Mouse (Mus musculus): ENCODE measurements around the gene Lamtor4. TPM values are rescaled to one million over a fixed set of nuclear protein-coding genes. Genes with fewer than 3 reads are reported as not detected.

Lamtor4 gene
- polyA plus RNA-seq, 1 experiment from 2014 or later, result 56.7 TPM

DNA sequence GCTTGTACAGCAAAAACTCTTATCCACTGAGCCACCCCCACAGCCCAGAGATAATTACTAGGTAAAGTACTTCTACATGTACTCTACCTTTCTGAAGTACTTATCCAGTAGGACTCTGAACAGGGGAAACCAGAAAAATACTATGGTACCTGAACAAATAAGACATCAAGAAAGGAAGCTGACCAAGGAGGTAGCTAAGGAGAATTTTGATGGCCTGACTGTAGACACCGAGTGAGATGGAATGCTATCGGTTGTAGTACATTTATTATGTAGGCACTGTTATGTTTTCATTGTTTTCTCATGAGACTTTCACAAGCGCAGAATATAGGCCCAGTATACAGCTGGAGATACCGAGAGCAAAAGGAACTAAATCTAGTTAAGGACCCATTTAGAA lies 2.3 kb downstream of the Lamtor4 start:
- H3K36me3 ChIP-seq (ENCODE audit: control insufficient read depth, insufficient read depth, low read length), result peaks cover 18% of the 10 kb centered on the region
- H3K4me3 ChIP-seq (ENCODE audit: low read length), result no peak overlapping the region
- no peak overlapping the region for H3K27ac ChIP-seq (ENCODE audit: low read length)

GRCm38 (mm10) chr5:138258078-138258477 lies 2.8 kb downstream of the Lamtor4 start:
- H3K4me2 ChIP-seq (ENCODE audit: low read depth, low read length), result no peak overlapping the region
- no peak overlapping the region for H3K4me3 ChIP-seq (ENCODE audit: low read length)
- H3K4me1 ChIP-seq (replicated peaks; ENCODE audit: control insufficient read depth, insufficient read depth, low read length), result peaks cover 16% of the 10 kb centered on the region
- H3K9me3 ChIP-seq (ENCODE audit: control insufficient read depth, low read length), result no peaks in the 10 kb centered on the region
- H3K27me3 ChIP-seq (ENCODE audit: control insufficient read depth, insufficient read depth, low read depth, low read length), result no peaks in the 10 kb centered on the region
- H3K9ac ChIP-seq (ENCODE audit: low read length), result no peak overlapping the region
- H3K27ac ChIP-seq (ENCODE audit: low read length), result no peak overlapping the region
- H3K36me3 ChIP-seq (ENCODE audit: control insufficient read depth, insufficient read depth, low read length), result peaks cover 18% of the 10 kb centered on the region
- no peak for ATAC-seq (ENCODE audit: low read depth)
- WGBS, result 78% methylated on average over 3 of the region's 3 CpGs

More for the DNA sequence above, 2.3 kb downstream of the Lamtor4 start:
- no peaks in the 10 kb centered on the region for H3K27me3 ChIP-seq (ENCODE audit: control insufficient read depth, insufficient read depth, low read depth, low read length)
- no peak overlapping the region for H3K4me2 ChIP-seq (ENCODE audit: low read depth, low read length)
- no peak overlapping the region for H3K9ac ChIP-seq (ENCODE audit: low read length)
- ATAC-seq (ENCODE audit: low read depth), result no peak
- no peaks in the 10 kb centered on the region for H3K9me3 ChIP-seq (ENCODE audit: control insufficient read depth, low read length)
- peaks cover 11% of the 10 kb centered on the region for H3K4me1 ChIP-seq (replicated peaks; ENCODE audit: control insufficient read depth, insufficient read depth, low read length)
- 88% methylated on average over 4 of the region's 4 CpGs for WGBS

DNA sequence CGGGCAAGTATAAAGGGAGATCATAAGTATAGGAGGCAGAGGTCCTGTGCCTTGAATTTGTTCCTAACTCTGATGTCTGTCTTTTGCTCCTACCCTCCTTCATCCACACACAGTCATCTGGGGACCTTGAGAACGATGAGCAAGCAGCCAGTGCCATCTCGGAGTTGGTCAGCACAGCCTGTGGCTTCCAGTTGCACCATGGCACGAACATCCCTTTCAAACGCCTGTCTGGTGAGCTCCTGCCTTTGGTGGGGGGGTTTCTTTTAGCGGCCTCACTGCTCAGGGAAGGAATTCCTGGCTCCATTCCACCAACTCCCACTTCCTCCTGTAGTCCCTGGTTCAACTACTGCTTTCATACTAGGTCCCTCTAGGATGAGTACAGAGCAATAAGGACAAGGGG lies 3.3 kb downstream of the Lamtor4 start:
- ATAC-seq (ENCODE audit: low read depth), result no peak
- Histone ChIP-seq H3K4me3 (ENCODE audit: low read length) (no peak overlapping the region), H3K36me3 (ENCODE audit: control insufficient read depth, insufficient read depth, low read length) (peaks cover 18% of the 10 kb centered on the region), H3K4me1 (replicated peaks; ENCODE audit: control insufficient read depth, insufficient read depth, low read length) (peaks cover 19% of the 10 kb centered on the region), H3K9me3 (ENCODE audit: control insufficient read depth, low read length) (no peaks in the 10 kb centered on the region), H3K4me2 (ENCODE audit: low read depth, low read length) (no peak overlapping the region), H3K27ac (ENCODE audit: low read length) (no peak overlapping the region), H3K27me3 (ENCODE audit: control insufficient read depth, insufficient read depth, low read depth, low read length) (no peaks in the 10 kb centered on the region), H3K9ac (ENCODE audit: low read length) (no peak overlapping the region)
- 81% methylated on average over 6 of the region's 6 CpGs for WGBS

DNA sequence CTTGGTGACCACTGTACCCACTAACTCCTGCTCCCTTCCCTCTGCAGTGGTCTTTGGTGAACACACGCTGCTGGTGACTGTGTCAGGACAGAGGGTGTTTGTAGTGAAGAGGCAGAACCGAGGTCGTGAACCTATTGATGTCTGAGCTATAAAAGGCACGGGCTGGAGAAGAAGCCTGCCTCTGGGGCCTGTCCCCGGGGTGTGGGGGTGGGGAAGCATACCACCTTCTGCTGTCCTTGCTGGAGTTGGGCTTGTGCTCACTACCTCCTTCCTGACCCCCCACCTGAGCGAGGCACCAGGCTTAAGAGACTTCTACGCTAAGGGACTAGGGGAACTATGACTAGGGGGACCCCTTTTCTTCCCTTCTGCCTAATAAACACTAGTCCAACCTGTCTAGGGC lies 3.7 kb downstream of the Lamtor4 start:
- ATAC-seq (ENCODE audit: low read depth), result no peak
- no peaks in the 10 kb centered on the region for H3K27me3 ChIP-seq (ENCODE audit: control insufficient read depth, insufficient read depth, low read depth, low read length)
- H3K4me2 ChIP-seq (ENCODE audit: low read depth, low read length), result no peak overlapping the region
- peaks cover 18% of the 10 kb centered on the region for H3K36me3 ChIP-seq (ENCODE audit: control insufficient read depth, insufficient read depth, low read length)
- no peak overlapping the region for H3K27ac ChIP-seq (ENCODE audit: low read length)
- 76% methylated on average over 7 of the region's 7 CpGs for WGBS
- peaks cover 19% of the 10 kb centered on the region for H3K4me1 ChIP-seq (replicated peaks; ENCODE audit: control insufficient read depth, insufficient read depth, low read length)
- H3K9ac ChIP-seq (ENCODE audit: low read length), result no peak overlapping the region
- H3K9me3 ChIP-seq (ENCODE audit: control insufficient read depth, low read length), result no peaks in the 10 kb centered on the region
- H3K4me3 ChIP-seq (ENCODE audit: low read length), result no peak overlapping the region

DNA sequence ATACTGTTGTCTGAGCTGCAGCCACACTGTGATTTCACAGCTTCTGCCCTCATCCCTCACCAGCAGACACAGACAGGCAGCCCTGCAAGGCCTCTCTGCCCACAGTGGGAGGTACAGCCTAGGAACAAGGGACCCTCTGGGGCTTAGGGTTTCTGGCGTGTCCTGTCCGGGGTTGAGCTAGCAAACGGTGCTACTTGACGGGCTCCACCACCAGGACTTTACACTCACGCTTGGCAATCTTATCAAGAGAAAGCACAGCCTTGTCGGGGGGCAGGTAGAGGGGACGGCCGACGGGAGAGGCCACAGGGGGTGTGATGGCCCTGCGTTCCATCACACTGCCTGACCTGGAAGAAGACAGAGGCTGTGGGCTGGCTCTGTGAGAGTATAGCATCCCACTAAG lies 4.8 kb downstream of the Lamtor4 start:
- H3K9ac ChIP-seq (ENCODE audit: low read length), result no peak overlapping the region
- H3K4me1 ChIP-seq (replicated peaks; ENCODE audit: control insufficient read depth, insufficient read depth, low read length), result peaks cover 24% of the 10 kb centered on the region
- WGBS, result 74% methylated on average over 10 of the region's 10 CpGs
- no peak overlapping the region for H3K27ac ChIP-seq (ENCODE audit: low read length)
- H3K4me3 ChIP-seq (ENCODE audit: low read length), result no peak overlapping the region
- no peak overlapping the region for H3K4me2 ChIP-seq (ENCODE audit: low read depth, low read length)
- H3K9me3 ChIP-seq (ENCODE audit: control insufficient read depth, low read length), result no peaks in the 10 kb centered on the region
- no peaks in the 10 kb centered on the region for H3K27me3 ChIP-seq (ENCODE audit: control insufficient read depth, insufficient read depth, low read depth, low read length)
- peaks cover 18% of the 10 kb centered on the region for H3K36me3 ChIP-seq (ENCODE audit: control insufficient read depth, insufficient read depth, low read length)
- no peak for ATAC-seq (ENCODE audit: low read depth)

DNA sequence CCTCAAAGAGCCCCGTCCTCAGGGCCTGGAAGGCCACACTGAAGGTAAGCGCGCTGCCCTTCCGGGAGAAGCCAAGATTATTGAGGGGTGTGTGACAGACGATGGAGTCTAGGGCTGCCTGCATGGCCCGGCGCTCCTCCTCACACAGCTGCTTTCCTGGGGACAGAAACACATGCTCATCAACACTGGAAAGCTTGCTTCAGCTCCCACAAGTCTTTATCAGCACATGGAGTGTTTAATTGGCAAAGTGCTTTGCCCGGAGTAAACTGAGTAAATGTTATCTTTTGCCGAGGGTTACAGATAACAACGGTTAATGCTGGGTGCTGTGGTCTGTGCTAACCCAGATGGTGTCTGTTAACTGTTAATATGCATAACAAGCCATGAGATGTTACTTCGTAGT lies 5.6 kb downstream of the Lamtor4 start:
- Histone ChIP-seq H3K27ac (ENCODE audit: low read length) (no peak overlapping the region), H3K36me3 (ENCODE audit: control insufficient read depth, insufficient read depth, low read length) (peaks cover 22% of the 10 kb centered on the region), H3K9me3 (ENCODE audit: control insufficient read depth, low read length) (no peaks in the 10 kb centered on the region), H3K27me3 (ENCODE audit: control insufficient read depth, insufficient read depth, low read depth, low read length) (no peaks in the 10 kb centered on the region), H3K4me1 (replicated peaks; ENCODE audit: control insufficient read depth, insufficient read depth, low read length) (peaks cover 24% of the 10 kb centered on the region), H3K4me3 (ENCODE audit: low read length) (no peak overlapping the region), H3K4me2 (ENCODE audit: low read depth, low read length) (no peak overlapping the region), H3K9ac (ENCODE audit: low read length) (no peak overlapping the region)
- no peak for ATAC-seq (ENCODE audit: low read depth)
- 66% methylated on average over 11 of the region's 11 CpGs for WGBS

GRCm38 (mm10) chr5:138262001-138262400 lies 6.7 kb downstream of the Lamtor4 start:
- WGBS, result 63% methylated on average over 4 of the region's 4 CpGs
- no peak overlapping the region for H3K27ac ChIP-seq (ENCODE audit: low read length)
- H3K9me3 ChIP-seq (ENCODE audit: control insufficient read depth, low read length), result no peaks in the 10 kb centered on the region
- H3K4me1 ChIP-seq (replicated peaks; ENCODE audit: control insufficient read depth, insufficient read depth, low read length), result peaks cover 18% of the 10 kb centered on the region
- ATAC-seq (ENCODE audit: low read depth), result no peak
- H3K4me3 ChIP-seq (ENCODE audit: low read length), result no peak overlapping the region
- no peak overlapping the region for H3K4me2 ChIP-seq (ENCODE audit: low read depth, low read length)
- H3K9ac ChIP-seq (ENCODE audit: low read length), result peak overlapping the region; percentile 93; the same call in 1 of the 2 replicates
- no peaks in the 10 kb centered on the region for H3K27me3 ChIP-seq (ENCODE audit: control insufficient read depth, insufficient read depth, low read depth, low read length)
- H3K36me3 ChIP-seq (ENCODE audit: control insufficient read depth, insufficient read depth, low read length), result peaks cover 23% of the 10 kb centered on the region

DNA sequence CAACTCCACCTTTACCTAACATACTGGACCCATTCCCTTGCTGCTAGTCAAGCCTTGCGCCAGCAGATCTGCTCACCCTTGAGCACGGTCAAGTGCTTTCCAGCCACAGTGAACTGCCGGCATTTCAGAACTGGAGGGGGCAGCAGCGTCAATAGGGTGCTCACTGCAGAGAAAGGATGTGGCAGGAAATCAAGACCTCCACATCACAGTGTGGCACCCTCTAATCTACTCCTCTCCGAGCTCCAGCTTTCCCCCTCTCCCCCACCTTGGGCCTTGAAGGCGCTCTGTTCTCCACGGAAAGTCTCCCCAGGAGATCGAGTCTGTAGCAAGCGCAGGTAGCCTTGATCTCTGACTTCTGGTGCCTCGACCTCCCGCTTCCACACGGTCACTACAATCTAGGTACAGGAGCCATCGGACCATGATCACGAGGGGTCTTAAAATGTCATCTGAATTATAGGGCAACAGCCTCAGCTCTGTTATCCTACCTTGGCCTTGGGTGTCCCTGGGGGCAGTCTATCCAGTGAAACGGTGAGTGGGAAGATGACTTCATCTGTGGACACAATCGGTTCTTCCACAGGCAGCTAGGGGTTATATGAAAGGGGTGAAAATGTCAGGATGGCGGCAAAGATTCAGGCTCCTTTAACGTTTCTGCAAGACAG lies 7.4 kb downstream of the Lamtor4 start:
- WGBS, result 57% methylated on average over 18 of the region's 18 CpGs
- H3K27ac ChIP-seq (ENCODE audit: low read length), result no peak overlapping the region
- H3K9ac ChIP-seq (ENCODE audit: low read length), result peak overlapping the region; percentile 93
- H3K27me3 ChIP-seq (ENCODE audit: control insufficient read depth, insufficient read depth, low read depth, low read length), result no peaks in the 10 kb centered on the region
- peaks cover 23% of the 10 kb centered on the region for H3K36me3 ChIP-seq (ENCODE audit: control insufficient read depth, insufficient read depth, low read length)
- H3K4me2 ChIP-seq (ENCODE audit: low read depth, low read length), result peak overlapping the region; percentile 99
- H3K4me1 ChIP-seq (replicated peaks; ENCODE audit: control insufficient read depth, insufficient read depth, low read length), result peaks cover 18% of the 10 kb centered on the region
- H3K4me3 ChIP-seq (ENCODE audit: low read length), result peak overlapping the region; percentile 94
- no peak for ATAC-seq (ENCODE audit: low read depth)
- H3K9me3 ChIP-seq (ENCODE audit: control insufficient read depth, low read length), result no peaks in the 10 kb centered on the region

DNA sequence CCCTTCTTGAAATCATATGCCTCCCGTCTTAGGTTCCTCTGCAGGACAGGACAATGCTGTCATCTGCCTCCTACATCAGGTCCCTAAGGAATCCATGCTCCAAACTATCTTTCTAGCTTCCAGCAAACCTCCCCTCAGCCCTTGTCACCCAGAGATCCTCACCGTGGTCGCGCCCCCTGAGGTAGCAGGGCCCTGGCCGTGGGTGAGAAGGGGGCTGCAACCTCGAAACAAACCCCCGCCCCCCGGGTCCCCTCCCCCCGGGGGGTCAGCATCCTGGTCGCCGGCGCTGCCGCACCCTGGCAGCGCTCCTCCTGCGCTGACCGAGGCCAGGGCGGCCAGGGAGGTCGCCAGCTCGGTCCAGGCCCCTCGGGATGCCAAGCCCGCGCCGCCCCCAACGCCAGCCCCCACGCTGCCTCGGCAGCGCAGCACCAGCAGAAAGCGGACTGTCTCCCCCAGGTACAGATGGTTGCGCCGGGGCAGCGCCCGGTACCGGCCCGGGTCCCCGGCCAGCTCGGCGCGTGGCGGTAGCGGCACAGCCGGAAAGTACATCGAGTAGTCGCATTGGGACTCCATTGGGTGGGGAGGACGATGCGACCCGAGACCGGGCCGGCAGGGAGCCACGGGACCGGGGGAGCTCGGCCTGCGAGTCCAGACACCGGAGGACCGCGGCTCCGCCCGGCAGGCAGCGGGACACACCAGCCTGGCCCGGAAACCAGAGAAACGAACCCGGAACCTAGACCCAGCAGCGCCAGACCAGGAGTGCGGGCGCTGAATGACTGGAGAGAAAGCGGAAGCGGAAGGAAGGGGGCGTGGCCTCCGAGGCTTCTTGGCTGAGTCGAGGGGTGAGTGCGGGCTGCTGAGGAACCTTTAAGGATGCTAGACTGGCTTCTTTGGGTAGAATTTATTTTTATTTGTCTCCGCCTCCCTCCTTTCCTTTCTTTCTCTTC lies 8.3 kb downstream of the Lamtor4 start, which contains the start of gene BC037034:
Gene BC037034, minus strand, starts transcription at position 774 of the 947 bp plus-strand sequence.
- peak within 1 kb of the TSS; percentile 63; the same call in 1 of the 2 replicates for H3K27ac ChIP-seq (ENCODE audit: low read length)
- H3K4me2 ChIP-seq (ENCODE audit: low read depth, low read length), result peak within 1 kb of the TSS; percentile 99
- peak within 1 kb of the TSS; percentile 93 for H3K9ac ChIP-seq (ENCODE audit: low read length)
- 1% methylated on average over 64 of the region's 71 CpGs for WGBS
- peak within 1 kb of the TSS; percentile 94 for H3K4me3 ChIP-seq (ENCODE audit: low read length)
- H3K4me1 ChIP-seq (replicated peaks; ENCODE audit: control insufficient read depth, insufficient read depth, low read length), result peaks cover 18% of the 10 kb centered on the region
- no peaks in the 10 kb centered on the region for H3K27me3 ChIP-seq (ENCODE audit: control insufficient read depth, insufficient read depth, low read depth, low read length)
- peaks cover 23% of the 10 kb centered on the region for H3K36me3 ChIP-seq (ENCODE audit: control insufficient read depth, insufficient read depth, low read length)
- no peaks in the 10 kb centered on the region for H3K9me3 ChIP-seq (ENCODE audit: control insufficient read depth, low read length)
- peak; percentile 92 for ATAC-seq (ENCODE audit: low read depth)

Data from lung, embryonic 16.5 days (tissue).